Mouse (Mus musculus) embryonic stem cell, embryonic (primary cell): ENCODE results near the gene C1ra.
"Not testable (repeated sequence)": the region's sequence is repeated elsewhere in the genome, so short reads cannot be mapped to it uniquely, and the experiment has no call there.

Source experiments
- CTCF ChIA-PET, 4 experiments: fragments of 300-600 bp in 2 of 4; fragments of 350-600 bp in 2 of 4; sonication (Branson Sonifier 250); formaldehyde crosslinking; loops; one replicate each; lab custom pipeline; 2022; ENCODE audit warnings: inconsistent platforms in 2 of 4; lab: Charles Lee
- POLR2A ChIA-PET, 4 experiments: fragments of 300-600 bp in 2 of 4; fragments of 350-600 bp in 2 of 4; sonication (Branson Sonifier 250); formaldehyde crosslinking; loops; one replicate each; lab custom pipeline; 2022; ENCODE audit warnings: antibody characterized with exemption in 4 of 4, inconsistent platforms in 1 of 4; lab: Charles Lee

The C1ra gene

DNA sequence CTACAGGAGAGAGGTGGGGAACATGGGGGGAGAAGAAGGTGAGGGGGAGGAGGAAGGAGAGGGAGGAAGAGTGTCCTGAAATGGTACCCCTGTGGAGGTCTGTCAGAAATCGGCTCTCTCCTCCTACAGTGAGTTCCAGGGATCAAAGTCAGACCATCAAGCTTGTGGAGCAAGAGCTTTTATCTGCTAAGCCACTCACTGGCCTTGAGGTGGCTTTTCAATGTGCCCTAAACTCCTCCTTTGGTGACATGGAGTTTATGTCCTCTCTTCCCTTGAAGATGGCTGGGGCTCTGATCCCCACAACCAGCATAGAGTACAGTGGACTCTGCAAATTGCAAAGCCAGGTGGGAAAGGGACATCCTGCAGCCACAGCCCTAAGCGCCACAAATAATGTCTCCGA, 35.8 kb downstream of the C1ra start:
- POLR2A ChIA-PET, result not testable (repeated sequence)

GRCm38 (mm10) chr6:124549023-124549550, 36.9 kb downstream of the C1ra start:
- CTCF ChIA-PET, result no interaction called here
- POLR2A ChIA-PET, result interaction anchor here in 2 of 4 experiments (0.6 kb wide), 2 partner anchors 41 to 106 kb away, joined by 3 to 5 read pairs; no protein-coding TSS in a partner anchor

More for the DNA sequence above, 35.8 kb downstream of the C1ra start:
- CTCF ChIA-PET, result interaction anchor here in 1 of 4 experiments (0.6 kb wide), 1 partner anchor 82 kb away, joined by 4 read pairs; no protein-coding TSS in a partner anchor

DNA sequence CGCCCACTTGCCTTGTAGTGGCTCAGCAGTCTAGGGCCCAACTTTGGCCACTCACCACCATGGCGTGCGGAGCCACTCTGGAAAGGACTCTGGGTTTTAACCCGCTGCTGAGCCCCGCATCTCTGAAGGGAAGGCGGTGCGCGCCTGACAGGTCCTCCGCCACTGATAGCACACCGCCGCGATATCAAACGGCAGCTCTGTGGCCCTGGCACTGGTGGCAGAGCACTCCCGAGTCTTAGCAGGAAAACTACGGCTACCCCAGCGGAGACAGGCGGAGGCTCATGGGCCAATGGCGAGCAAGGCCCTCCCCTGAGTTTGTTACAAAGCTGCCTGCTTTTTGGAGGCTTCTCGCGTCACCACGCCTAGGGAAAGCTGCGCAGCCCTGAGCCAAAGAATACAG, 40.6 kb downstream of the C1ra start:
- ChIA-PET CTCF (interaction anchor here in 2 of 4 experiments (0.8 to 1.2 kb wide), 2 partner anchors 74 to 80 kb away, joined by 3 to 4 read pairs; no protein-coding TSS in a partner anchor), POLR2A (interaction anchor here in 1 of 4 experiments (1.0 kb wide), 1 partner anchor 73 kb away, joined by 3 read pairs; no protein-coding TSS in a partner anchor)

- ChIA-PET POLR2A (interaction anchor here in 1 of 4 experiments (0.5 to 0.6 kb wide), 2 partner anchors 106 to 207 kb away, joined by 3 to 7 read pairs; no protein-coding TSS in a partner anchor), CTCF (interaction anchor here in 1 of 4 experiments (0.6 kb wide), 1 partner anchor 15 kb away, joined by 3 read pairs; no protein-coding TSS in a partner anchor)
These were observed 43.8 kb downstream of the C1ra start for GRCm38 (mm10) chr6:124555956-124556355.

DNA sequence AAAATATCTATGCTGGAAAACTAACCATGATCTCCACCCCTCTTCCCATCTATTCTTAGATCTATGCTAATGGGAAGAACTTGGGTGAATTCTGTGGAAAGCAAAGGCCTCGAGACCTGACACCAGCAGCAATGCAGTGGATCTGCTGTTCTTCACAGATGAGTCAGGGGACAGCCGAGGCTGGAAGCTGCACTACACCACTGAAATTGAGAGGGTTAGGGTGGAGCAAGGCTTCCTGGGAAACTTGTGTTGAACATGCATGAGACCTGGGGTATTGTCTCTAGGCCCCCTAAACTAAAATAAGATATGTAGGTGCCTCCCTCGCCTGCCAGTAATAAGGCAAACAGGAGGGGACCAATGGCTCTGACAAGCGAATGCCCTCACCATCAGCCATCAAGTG, 49.0 kb downstream of the C1ra start:
- POLR2A ChIA-PET, CTCF ChIA-PET: not testable (repeated sequence)

DNA sequence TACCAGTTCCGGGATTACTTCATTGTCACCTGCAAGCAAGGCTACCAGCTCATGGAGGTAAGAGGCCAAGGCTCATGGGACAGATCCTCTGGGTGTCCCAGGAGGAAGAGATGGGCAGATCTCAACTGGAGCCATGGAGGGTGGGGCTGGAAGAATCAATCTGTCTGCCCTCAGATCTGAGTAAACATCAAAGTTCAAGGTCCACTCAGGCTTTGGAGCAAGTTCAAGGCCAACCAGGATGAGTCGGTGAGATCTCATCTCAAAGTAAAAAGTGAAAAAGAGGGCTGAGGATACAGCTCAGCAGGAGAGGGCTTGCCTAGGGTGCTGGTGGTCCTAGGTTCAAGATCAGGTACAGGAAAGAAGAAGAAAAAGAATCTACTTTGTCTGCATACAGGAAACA, 49.4 kb downstream of the C1ra start:
- POLR2A ChIA-PET, CTCF ChIA-PET: not testable (repeated sequence)

GRCm38 (mm10) chr6:124570026-124570425, 57.8 kb downstream of the C1ra start, which contains the start of gene C1rb:
TSS of gene C1rb (plus strand) at chr6:124570294.
- POLR2A ChIA-PET, result no interaction called here
- CTCF ChIA-PET, result interaction anchor here in 3 of 4 experiments (0.7 to 1.6 kb wide), 4 partner anchors 58 to 321 kb away, joined by 3 to 8 read pairs (median 3); partner anchors contain the start of gene C1ra (in 1 of the 3)
